Mouse (Mus musculus): ENCODE measurements around the gene Fbll1. TPM values are rescaled to one million over a fixed set of nuclear protein-coding genes. Genes with fewer than 3 reads are reported as not detected.

Gene Fbll1
- polyA plus RNA-seq, 1 experiment from 2014 or later, result 0.11 TPM

- Histone ChIP-seq H3K36me3 (ENCODE audit: control insufficient read depth, insufficient read depth, low read length) (no peaks in the 10 kb centered on the region), H3K27ac (ENCODE audit: low read length) (peak within 1 kb of the TSS; percentile 77), H3K9me3 (ENCODE audit: control insufficient read depth, low read length) (no peaks in the 10 kb centered on the region), H3K9ac (ENCODE audit: low read depth, low read length) (peak within 1 kb of the TSS; percentile 96), H3K4me1 (ENCODE audit: control insufficient read depth, insufficient read depth, low read length) (peaks cover 7% of the 10 kb centered on the region; the same call in 1 of the 2 replicates), H3K27me3 (replicated peaks; ENCODE audit: control insufficient read depth, insufficient read depth, low read length) (no peaks in the 10 kb centered on the region), H3K4me3 (ENCODE audit: low read length) (peak within 1 kb of the TSS; percentile 96), H3K4me2 (ENCODE audit: low read depth, low read length) (peak within 1 kb of the TSS; percentile 65)
- 2% methylated on average over 45 of the region's 46 CpGs for WGBS
- peak; percentile 86 for ATAC-seq
Measured at GRCm38 (mm10) chr11:35834022-35834760, 35.5 kb upstream of the Fbll1 start, which contains the start of gene Rars. Gene Rars (minus strand): TSS chr11:35834506.

DNA sequence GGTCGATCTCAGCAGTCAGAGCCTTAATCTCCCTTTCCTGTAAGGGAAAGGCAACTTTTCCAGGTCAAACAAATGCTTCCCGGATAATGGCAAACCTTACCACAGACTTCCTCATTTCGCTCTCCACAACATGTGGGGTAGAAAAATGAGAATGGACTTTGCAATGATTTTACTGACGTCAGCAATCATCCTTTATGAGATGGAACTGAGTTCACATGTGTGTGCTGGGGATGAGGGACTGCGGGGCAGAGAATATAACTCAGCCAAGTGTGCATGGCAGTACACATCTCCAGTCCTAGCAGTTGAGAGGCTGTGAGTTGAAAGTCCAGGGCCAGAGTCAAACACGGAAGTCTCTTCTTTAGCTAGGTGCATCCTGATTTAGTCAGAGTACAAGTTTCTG, 34.6 kb upstream of the Fbll1 start:
- WGBS, result 72% methylated on average over 6 of the region's 6 CpGs
- H3K27ac ChIP-seq (ENCODE audit: low read length), result peak overlapping the region; percentile 77
- ATAC-seq, result no peak

GRCm38 (mm10) chr11:35832139-35832538, 33.5 kb upstream of the Fbll1 start:
- 53% methylated on average over 4 of the region's 4 CpGs for WGBS
- no peak overlapping the region for H3K4me3 ChIP-seq (ENCODE audit: low read length)
- peaks cover 7% of the 10 kb centered on the region; the same call in 1 of the 2 replicates for H3K4me1 ChIP-seq (ENCODE audit: control insufficient read depth, insufficient read depth, low read length)
- H3K27me3 ChIP-seq (replicated peaks; ENCODE audit: control insufficient read depth, insufficient read depth, low read length), result no peaks in the 10 kb centered on the region
- H3K27ac ChIP-seq (ENCODE audit: low read length), result 0 out of 2 replicates have a peak overlapping the region, but pooled peaks have one; percentile 7
- H3K9me3 ChIP-seq (ENCODE audit: control insufficient read depth, low read length), result no peaks in the 10 kb centered on the region
- no peak overlapping the region for H3K9ac ChIP-seq (ENCODE audit: low read depth, low read length)
- H3K4me2 ChIP-seq (ENCODE audit: low read depth, low read length), result no peak overlapping the region
- peak; percentile 58 for ATAC-seq
- 0 out of 2 replicates have a peak, but pooled peaks cover 8% of the 10 kb centered on the region for H3K36me3 ChIP-seq (ENCODE audit: control insufficient read depth, insufficient read depth, low read length)

More for the DNA sequence above, 34.6 kb upstream of the Fbll1 start:
- Histone ChIP-seq H3K27me3 (replicated peaks; ENCODE audit: control insufficient read depth, insufficient read depth, low read length) (no peaks in the 10 kb centered on the region), H3K4me1 (ENCODE audit: control insufficient read depth, insufficient read depth, low read length) (peaks cover 7% of the 10 kb centered on the region; the same call in 1 of the 2 replicates), H3K36me3 (ENCODE audit: control insufficient read depth, insufficient read depth, low read length) (0 out of 2 replicates have a peak, but pooled peaks cover 6% of the 10 kb centered on the region), H3K4me3 (ENCODE audit: low read length) (peak overlapping the region; percentile 96), H3K9me3 (ENCODE audit: control insufficient read depth, low read length) (no peaks in the 10 kb centered on the region), H3K9ac (ENCODE audit: low read depth, low read length) (peak overlapping the region; percentile 96), H3K4me2 (ENCODE audit: low read depth, low read length) (peak overlapping the region; percentile 65)

- ATAC-seq, result no peak
- Histone ChIP-seq H3K27ac (ENCODE audit: low read length) (no peak overlapping the region), H3K9ac (ENCODE audit: low read depth, low read length) (no peak overlapping the region), H3K4me2 (ENCODE audit: low read depth, low read length) (no peak overlapping the region), H3K4me3 (ENCODE audit: low read length) (no peak overlapping the region), H3K27me3 (replicated peaks; ENCODE audit: control insufficient read depth, insufficient read depth, low read length) (no peaks in the 10 kb centered on the region), H3K36me3 (ENCODE audit: control insufficient read depth, insufficient read depth, low read length) (peaks cover 28% of the 10 kb centered on the region), H3K4me1 (ENCODE audit: control insufficient read depth, insufficient read depth, low read length) (no peaks in the 10 kb centered on the region), H3K9me3 (ENCODE audit: control insufficient read depth, low read length) (no peaks in the 10 kb centered on the region)
- 90% methylated on average over 6 of the region's 6 CpGs for WGBS
Measured at GRCm38 (mm10) chr11:35827714-35828113, 29.0 kb upstream of the Fbll1 start.

GRCm38 (mm10) chr11:35816316-35816715, 17.6 kb upstream of the Fbll1 start:
- Histone ChIP-seq H3K36me3 (ENCODE audit: control insufficient read depth, insufficient read depth, low read length) (peaks cover 23% of the 10 kb centered on the region), H3K27ac (ENCODE audit: low read length) (no peak overlapping the region), H3K9me3 (ENCODE audit: control insufficient read depth, low read length) (no peaks in the 10 kb centered on the region), H3K4me2 (ENCODE audit: low read depth, low read length) (no peak overlapping the region), H3K9ac (ENCODE audit: low read depth, low read length) (no peak overlapping the region), H3K27me3 (replicated peaks; ENCODE audit: control insufficient read depth, insufficient read depth, low read length) (no peaks in the 10 kb centered on the region), H3K4me3 (ENCODE audit: low read length) (no peak overlapping the region), H3K4me1 (ENCODE audit: control insufficient read depth, insufficient read depth, low read length) (no peaks in the 10 kb centered on the region)
- no peak for ATAC-seq
- WGBS, result 88% methylated on average over 12 of the region's 12 CpGs

- Histone ChIP-seq H3K27ac (ENCODE audit: low read length) (no peak overlapping the region), H3K4me2 (ENCODE audit: low read depth, low read length) (no peak overlapping the region), H3K4me3 (ENCODE audit: low read length) (no peak overlapping the region), H3K36me3 (ENCODE audit: control insufficient read depth, insufficient read depth, low read length) (peaks cover 20% of the 10 kb centered on the region), H3K9ac (ENCODE audit: low read depth, low read length) (no peak overlapping the region), H3K27me3 (replicated peaks; ENCODE audit: control insufficient read depth, insufficient read depth, low read length) (no peaks in the 10 kb centered on the region), H3K9me3 (ENCODE audit: control insufficient read depth, low read length) (no peaks in the 10 kb centered on the region), H3K4me1 (ENCODE audit: control insufficient read depth, insufficient read depth, low read length) (no peaks in the 10 kb centered on the region)
- WGBS, result 74% methylated on average over 10 of the region's 10 CpGs
- peak; percentile 76 for ATAC-seq
Measured at GRCm38 (mm10) chr11:35811458-35811857, 12.8 kb upstream of the Fbll1 start.

DNA sequence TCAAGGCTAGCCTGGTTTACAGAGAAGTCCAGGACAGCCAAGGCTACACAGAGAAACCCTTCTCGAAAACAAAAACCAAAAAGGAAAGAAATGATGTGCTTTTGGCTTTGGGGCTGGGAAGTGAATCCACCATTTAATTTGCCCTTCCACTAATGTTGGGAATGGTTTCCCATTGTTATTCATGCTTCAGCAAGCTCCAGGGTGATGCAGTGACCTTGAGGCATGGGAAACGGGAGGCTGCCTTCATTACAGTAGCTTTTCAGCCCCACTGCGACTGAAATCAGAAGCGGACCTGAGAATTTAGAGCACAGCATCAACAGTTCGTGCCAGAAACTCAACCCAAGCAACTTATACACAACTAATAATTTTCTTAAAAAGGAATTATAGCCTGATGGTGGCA, 2.6 kb upstream of the Fbll1 start:
- Histone ChIP-seq H3K27me3 (replicated peaks; ENCODE audit: control insufficient read depth, insufficient read depth, low read length) (peaks cover 26% of the 10 kb centered on the region), H3K9ac (ENCODE audit: low read depth, low read length) (no peak overlapping the region), H3K27ac (ENCODE audit: low read length) (no peak overlapping the region), H3K4me3 (ENCODE audit: low read length) (no peak overlapping the region), H3K4me2 (ENCODE audit: low read depth, low read length) (no peak overlapping the region), H3K9me3 (ENCODE audit: control insufficient read depth, low read length) (no peaks in the 10 kb centered on the region), H3K4me1 (ENCODE audit: control insufficient read depth, insufficient read depth, low read length) (peaks cover 11% of the 10 kb centered on the region), H3K36me3 (ENCODE audit: control insufficient read depth, insufficient read depth, low read length) (no peaks in the 10 kb centered on the region)
- 79% methylated on average over 5 of the region's 5 CpGs for WGBS
- no peak for ATAC-seq

- H3K4me1 ChIP-seq (ENCODE audit: control insufficient read depth, insufficient read depth, low read length), result peaks cover 11% of the 10 kb centered on the region
- H3K36me3 ChIP-seq (ENCODE audit: control insufficient read depth, insufficient read depth, low read length), result no peaks in the 10 kb centered on the region
- peak overlapping the region; percentile 42 for H3K4me3 ChIP-seq (ENCODE audit: low read length)
- no peak overlapping the region for H3K27ac ChIP-seq (ENCODE audit: low read length)
- peak overlapping the region; percentile 62 for H3K4me2 ChIP-seq (ENCODE audit: low read depth, low read length)
- peaks cover 32% of the 10 kb centered on the region for H3K27me3 ChIP-seq (replicated peaks; ENCODE audit: control insufficient read depth, insufficient read depth, low read length)
- WGBS, result 5% methylated on average over 23 of the region's 23 CpGs
- no peak overlapping the region for H3K9ac ChIP-seq (ENCODE audit: low read depth, low read length)
- no peak for ATAC-seq
- H3K9me3 ChIP-seq (ENCODE audit: control insufficient read depth, low read length), result no peaks in the 10 kb centered on the region
Measured at GRCm38 (mm10) chr11:35798495-35798820, 226 bp downstream of the Fbll1 start.

- H3K27ac ChIP-seq (ENCODE audit: low read length), result no peak overlapping the region
- no peaks in the 10 kb centered on the region for H3K36me3 ChIP-seq (ENCODE audit: control insufficient read depth, insufficient read depth, low read length)
- H3K4me3 ChIP-seq (ENCODE audit: low read length), result peak overlapping the region; percentile 42
- no peaks in the 10 kb centered on the region for H3K9me3 ChIP-seq (ENCODE audit: control insufficient read depth, low read length)
- WGBS, result 4% methylated on average over 86 of the region's 86 CpGs
- peak overlapping the region; percentile 62 for H3K4me2 ChIP-seq (ENCODE audit: low read depth, low read length)
- H3K27me3 ChIP-seq (replicated peaks; ENCODE audit: control insufficient read depth, insufficient read depth, low read length), result peaks cover 32% of the 10 kb centered on the region
- H3K9ac ChIP-seq (ENCODE audit: low read depth, low read length), result no peak overlapping the region
- H3K4me1 ChIP-seq (ENCODE audit: control insufficient read depth, insufficient read depth, low read length), result peaks cover 11% of the 10 kb centered on the region
- no peak for ATAC-seq
Measured at GRCm38 (mm10) chr11:35797751-35798494, 761 bp downstream of the Fbll1 start.

Measured in intestine, embryonic 16.5 days (tissue).